Mouse (Mus musculus) ZHBTc4 (cell line): ENCODE data around the gene Olfr668.
A peak's percentile ranks its signal among the peaks of the same experiment; 100 is the strongest.
"Not testable (repeated sequence)": the region's sequence is repeated elsewhere in the genome, so short reads cannot be mapped to it uniquely, and the experiment has no call there.

ENCODE experiments used
- DNase-seq: peaks from one replicate; pipeline ENCODE4 v3.0.0-alpha.2; 2011; ENCODE audit warnings: low read depth, low spot score

The Olfr668 gene

GRCm38 (mm10) chr7:104927957-104928356 lies at the start of gene Olfr668:
Gene Olfr668 (minus strand): TSS chr7:104928057.
- no peak for DNase-seq

- not testable (repeated sequence) for DNase-seq
Observed at GRCm38 (mm10) chr7:104972507-104972906, 44.6 kb upstream of the Olfr668 start.

- no peak for DNase-seq
Observed at GRCm38 (mm10) chr7:104962520-104962919, 34.7 kb upstream of the Olfr668 start, which contains the start of gene Olfr670. Gene Olfr670 (minus strand): TSS chr7:104962620.

- DNase-seq: peak; percentile 15
Observed at GRCm38 (mm10) chr7:104950234-104950633, 22.4 kb upstream of the Olfr668 start.

GRCm38 (mm10) chr7:104933940-104934339 lies 6.1 kb upstream of the Olfr668 start, which contains the start of gene Olfr669:
Gene Olfr669 (plus strand): TSS chr7:104934240.
- no peak for DNase-seq

- no peak for DNase-seq
Observed at GRCm38 (mm10) chr7:104921382-104921781, 6.5 kb downstream of the Olfr668 start, which contains the start of gene Olfr667. Gene Olfr667 (minus strand): TSS chr7:104921482.

- DNase-seq: no peak
Observed at GRCm38 (mm10) chr7:104895852-104896251, 32.0 kb downstream of the Olfr668 start, which contains the start of gene Olfr666. Gene Olfr666 (minus strand): TSS chr7:104895952.

GRCm38 (mm10) chr7:104877731-104878130 lies 50.1 kb downstream of the Olfr668 start, which contains the start of gene Olfr665:
Gene Olfr665 (plus strand): TSS chr7:104878031.
- no peak for DNase-seq
